ENCODE assay signal across 8 mouse cellular contexts in genomic region chr1:87696358-87696757, GRCm38 (mm10). TPM values are rescaled to one million over a fixed set of nuclear protein-coding genes. Genes with fewer than 3 reads are reported as not detected.
DNase-seq lines count a peak whose midpoint lies in the region; ATAC-seq and TF ChIP-seq lines count a peak whose summit lies in the region.

No protein-coding gene starts in this region.

- H3K4me1 ChIP-seq in cerebellum, adult 2 months (ENCODE audit: control insufficient read depth, insufficient read depth, low read length): no peaks in the 10 kb centered on the region; the same call in 1 of the 2 replicates
- no peaks in the 10 kb centered on the region for H3K4me1 ChIP-seq in midbrain, embryonic 16.5 days (ENCODE audit: control insufficient read depth, insufficient read depth, low read length)

- H3K4me2 ChIP-seq in midbrain, embryonic 16.5 days (ENCODE audit: low read length): no peak overlapping the region

- no peak overlapping the region for H3K9ac ChIP-seq in midbrain, embryonic 16.5 days (ENCODE audit: low read depth, low read length)

- no peaks in the 10 kb centered on the region for H3K9me3 ChIP-seq in midbrain, embryonic 16.5 days (replicated peaks; ENCODE audit: control insufficient read depth, low read length, poor library complexity, severe bottlenecking)

- H3K4me3 ChIP-seq in cerebellum, adult 2 months (replicated peaks; ENCODE audit: insufficient read depth, low read depth, low read length): no peak overlapping the region
- no peak overlapping the region for H3K4me3 ChIP-seq in midbrain, embryonic 16.5 days (ENCODE audit: low read depth, low read length)

- TF ChIP-seq POLR2A in cerebellum, adult 2 months (IDR thresholded peaks at IDR 0.05; ENCODE audit: borderline replicate concordance, insufficient read depth, low read length): no peak

- peak; percentile 84 for ATAC-seq in erythroid progenitor cell, adult 5-6 weeks (replicated peaks; ENCODE audit: low FRiP score, poor library complexity, severe bottlenecking)
- peak; percentile 46; the same call in 1 of the 2 replicates for ATAC-seq in megakaryocyte progenitor cell, adult 5-6 weeks (replicated peaks; ENCODE audit: poor library complexity)
- no peak for ATAC-seq in midbrain, embryonic 16.5 days

- H3K27ac ChIP-seq in cerebellum, adult 2 months (ENCODE audit: insufficient read depth, low read length): no peak overlapping the region
- no peak overlapping the region for H3K27ac ChIP-seq in midbrain, embryonic 16.5 days (ENCODE audit: low read length)

- DNase-seq in adrenal gland, postnatal 25 days: peak; percentile 34
- DNase-seq in adrenal gland, adult 8-10 months: no peak
- DNase-seq in A20 (ENCODE audit: low read depth, low spot score): peak; percentile 25
- no peak for DNase-seq in cerebellum, adult 2 months
- DNase-seq in MN1 (ENCODE audit: low spot score): no peak

- 66% methylated on average over 5 of the region's 5 CpGs for WGBS in cerebellum, adult 2 months
- 73% methylated on average over 5 of the region's 5 CpGs for WGBS in midbrain, embryonic 16.5 days

- no peaks in the 10 kb centered on the region; the same call in 1 of the 2 replicates for H3K27me3 ChIP-seq in cerebellum, adult 2 months (ENCODE audit: control insufficient read depth, insufficient read depth, low read length)
- no peaks in the 10 kb centered on the region for H3K27me3 ChIP-seq in midbrain, embryonic 16.5 days (ENCODE audit: control insufficient read depth, insufficient read depth, low read depth, low read length)

- no peak for TF ChIP-seq CTCF in cerebellum, adult 2 months (IDR thresholded peaks at IDR 0.05; ENCODE audit: borderline replicate concordance, insufficient read depth, low read depth, low read length)

- no peaks in the 10 kb centered on the region for H3K36me3 ChIP-seq in midbrain, embryonic 16.5 days (ENCODE audit: control insufficient read depth, insufficient read depth, low read length)

RNA-seq across cellular contexts. Expression of gene Atg16l1, which starts 59.3 kb away (rescaled TPM):
- 31.7 and 39.0 TPM in 2 replicates for total RNA-seq in adrenal gland, postnatal 25 days (2021)
- 10 to 100 TPM; 30.1 to 46.9 (median 34.6) TPM for total RNA-seq in adrenal gland, adult 8-10 months (2022)
- 30.2 and 44.0 TPM in 2 replicates for total RNA-seq in erythroid progenitor cell, adult 5-6 weeks (2015; ENCODE audit: low replicate concordance)
- 79.1 and 166 TPM in 2 replicates for total RNA-seq in erythroid progenitor cell, adult 5-6 weeks (2017; ENCODE audit: low replicate concordance)
- 21.4 and 24.8 TPM in 2 replicates for total RNA-seq in megakaryocyte progenitor cell, adult 5-6 weeks (2015)
- 30.2 and 40.9 TPM in 2 replicates for total RNA-seq in megakaryocyte progenitor cell, adult 5-6 weeks (2017)
- 65.6 and 66.4 TPM in 2 replicates for polyA plus RNA-seq in cerebellum, adult 2 months (2012; rRNA removed)
- polyA plus RNA-seq in midbrain, embryonic 16.5 days (2015; fragmentation: Nextera tagmentation; extraction: Ambion mirVana): 79.9 and 88.5 TPM in 2 replicates

Comparison
In these comparisons a context has a peak if more than half of its experiments do, and no peak if none do; other contexts are left out.
1. DNase-seq: peak in adrenal gland, postnatal 25 days (single experiment) and A20 (single experiment); none in adrenal gland, adult 8-10 months (single experiment), cerebellum, adult 2 months (0 of 2) and MN1 (single experiment).